Mouse (Mus musculus): Measurements from ENCODE around the gene Dlgap1. TPM values are rescaled to one million over a fixed set of nuclear protein-coding genes. Genes with fewer than 3 reads are reported as not detected.

Gene Dlgap1
- polyA plus RNA-seq, 1 experiment from 2014 or later, result 3.7 TPM

DNA sequence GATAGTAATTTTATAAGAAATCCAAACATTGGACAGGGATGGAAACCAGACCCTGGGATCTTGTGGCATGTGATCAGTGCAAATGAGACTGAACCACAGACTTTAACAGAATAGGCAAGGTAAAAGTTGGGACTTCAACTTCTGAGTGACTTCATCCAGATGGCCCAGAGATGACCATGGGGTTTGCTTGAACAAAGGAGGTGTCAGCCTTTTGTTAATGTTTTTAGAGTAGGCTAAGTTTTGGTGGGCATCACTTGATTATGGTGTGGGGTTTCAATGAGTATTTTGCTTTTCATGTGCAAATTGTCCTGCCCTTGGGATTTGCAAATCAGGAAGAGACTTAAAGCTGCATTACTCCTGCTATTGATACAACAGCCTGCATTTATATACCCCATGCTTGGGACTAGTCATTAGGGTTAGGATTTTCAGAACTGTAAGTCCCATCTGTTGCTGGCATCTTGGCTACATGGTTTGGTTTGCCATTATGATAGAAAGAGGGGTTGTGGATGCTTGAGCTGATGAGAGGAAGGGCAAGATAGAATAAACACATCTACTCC, 695.7 kb downstream of the Dlgap1 start:
- Histone ChIP-seq H3K27me3 (replicated peaks; ENCODE audit: control insufficient read depth, insufficient read depth, low read length) (no peaks in the 10 kb centered on the region), H3K4me1 (ENCODE audit: control insufficient read depth, insufficient read depth, low read length) (no peaks in the 10 kb centered on the region), H3K36me3 (ENCODE audit: control insufficient read depth, insufficient read depth, low read length) (no peaks in the 10 kb centered on the region), H3K27ac (replicated peaks; ENCODE audit: low read depth, low read length) (no peak overlapping the region), H3K4me2 (ENCODE audit: low read depth, low read length) (no peak overlapping the region), H3K9ac (ENCODE audit: low read depth, low read length) (no peak overlapping the region), H3K9me3 (ENCODE audit: control insufficient read depth, low read length) (no peaks in the 10 kb centered on the region), H3K4me3 (ENCODE audit: low read depth, low read length) (no peak overlapping the region)
- DNase-seq (ENCODE audit: low spot score) (no peak), ATAC-seq (ENCODE audit: low read depth) (no peak)

GRCm38 (mm10) chr17:70673985-70674384, 705.1 kb downstream of the Dlgap1 start:
- no peaks in the 10 kb centered on the region for H3K27me3 ChIP-seq (replicated peaks; ENCODE audit: control insufficient read depth, insufficient read depth, low read length)
- ATAC-seq (ENCODE audit: low read depth) (no peak), DNase-seq (ENCODE audit: low spot score) (no peak)
- no peaks in the 10 kb centered on the region for H3K9me3 ChIP-seq (ENCODE audit: control insufficient read depth, low read length)
- H3K4me1 ChIP-seq (ENCODE audit: control insufficient read depth, insufficient read depth, low read length), result no peaks in the 10 kb centered on the region
- H3K4me2 ChIP-seq (ENCODE audit: low read depth, low read length), result no peak overlapping the region
- H3K9ac ChIP-seq (ENCODE audit: low read depth, low read length), result no peak overlapping the region
- H3K36me3 ChIP-seq (ENCODE audit: control insufficient read depth, insufficient read depth, low read length), result no peaks in the 10 kb centered on the region
- 85% methylated on average over 13 of the region's 13 CpGs for WGBS
- H3K27ac ChIP-seq (replicated peaks; ENCODE audit: low read depth, low read length), result no peak overlapping the region
- no peak overlapping the region for H3K4me3 ChIP-seq (ENCODE audit: low read depth, low read length)

DNA sequence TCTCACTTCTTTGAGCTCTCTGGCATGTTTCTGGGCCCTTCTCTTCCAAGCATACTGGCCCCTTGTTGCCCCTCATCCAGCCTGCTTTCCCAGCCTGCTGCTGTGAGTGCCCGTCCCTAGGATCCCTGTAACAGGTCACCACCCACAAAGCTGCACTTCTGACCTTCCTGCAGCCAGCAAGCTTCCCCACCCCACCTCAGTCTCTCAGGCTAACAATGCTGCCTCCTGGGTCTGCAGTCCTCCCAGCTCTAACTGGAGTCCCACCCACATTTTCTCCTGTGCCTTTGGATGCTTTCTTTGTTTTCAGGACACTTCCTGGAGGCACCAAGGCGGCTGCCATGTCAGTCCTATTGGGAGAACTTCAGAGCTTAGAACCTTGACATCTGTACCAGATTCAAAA, 707.6 kb downstream of the Dlgap1 start:
- 47% methylated on average over 2 of the region's 2 CpGs for WGBS
- H3K9ac ChIP-seq (ENCODE audit: low read depth, low read length), result no peak overlapping the region
- no peaks in the 10 kb centered on the region for H3K4me1 ChIP-seq (ENCODE audit: control insufficient read depth, insufficient read depth, low read length)
- no peak overlapping the region for H3K27ac ChIP-seq (replicated peaks; ENCODE audit: low read depth, low read length)
- no peak overlapping the region for H3K4me2 ChIP-seq (ENCODE audit: low read depth, low read length)
- H3K4me3 ChIP-seq (ENCODE audit: low read depth, low read length), result no peak overlapping the region
- H3K27me3 ChIP-seq (replicated peaks; ENCODE audit: control insufficient read depth, insufficient read depth, low read length), result no peaks in the 10 kb centered on the region
- DNase-seq (ENCODE audit: low spot score) (no peak), ATAC-seq (ENCODE audit: low read depth) (no peak)
- H3K9me3 ChIP-seq (ENCODE audit: control insufficient read depth, low read length), result no peaks in the 10 kb centered on the region
- H3K36me3 ChIP-seq (ENCODE audit: control insufficient read depth, insufficient read depth, low read length), result no peaks in the 10 kb centered on the region

DNA sequence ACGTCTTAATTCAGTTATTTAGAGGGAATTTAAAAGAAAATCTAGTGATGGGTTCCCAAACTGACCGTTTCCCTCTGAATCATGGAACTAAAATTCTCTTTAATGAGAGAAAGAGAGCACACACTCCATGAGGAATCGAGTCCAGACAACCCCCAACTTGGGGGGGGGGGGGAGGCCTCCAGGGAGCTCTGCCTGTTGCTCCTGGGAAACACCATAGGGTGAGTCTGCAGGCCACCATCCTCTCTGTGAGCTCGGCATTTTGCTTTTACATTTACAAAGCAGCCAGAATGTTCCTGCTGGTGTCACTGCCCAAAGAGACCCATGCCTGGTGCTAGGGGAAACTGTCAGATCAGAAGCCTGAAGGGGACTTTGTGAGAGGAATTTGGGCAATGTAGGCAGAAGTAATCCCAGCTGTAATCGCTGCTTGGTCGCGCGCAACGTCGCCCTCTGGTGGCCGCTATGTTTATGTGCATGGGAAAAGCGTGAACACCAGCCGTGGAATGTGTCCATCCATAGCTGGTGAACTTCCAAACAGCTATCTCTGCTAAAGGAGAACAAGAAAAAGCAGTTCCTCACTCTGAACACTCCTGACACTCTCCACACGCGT, 714.8 kb downstream of the Dlgap1 start:
- Histone ChIP-seq H3K4me3 (ENCODE audit: low read depth, low read length) (no peak overlapping the region), H3K9ac (ENCODE audit: low read depth, low read length) (no peak overlapping the region), H3K4me1 (ENCODE audit: control insufficient read depth, insufficient read depth, low read length) (0 out of 2 replicates have a peak, but pooled peaks cover 4% of the 10 kb centered on the region), H3K27ac (replicated peaks; ENCODE audit: low read depth, low read length) (peak overlapping the region; percentile 12; the same call in 1 of the 2 replicates), H3K9me3 (ENCODE audit: control insufficient read depth, low read length) (no peaks in the 10 kb centered on the region), H3K27me3 (replicated peaks; ENCODE audit: control insufficient read depth, insufficient read depth, low read length) (no peaks in the 10 kb centered on the region), H3K4me2 (ENCODE audit: low read depth, low read length) (no peak overlapping the region; the same call in 1 of the 2 replicates), H3K36me3 (ENCODE audit: control insufficient read depth, insufficient read depth, low read length) (no peaks in the 10 kb centered on the region)
- ATAC-seq (ENCODE audit: low read depth) (peak; percentile 71), DNase-seq (ENCODE audit: low spot score) (peak; percentile 82)
- 10% methylated on average over 15 of the region's 15 CpGs for WGBS

- 86% methylated on average over 6 of the region's 6 CpGs for WGBS
- Histone ChIP-seq H3K9me3 (ENCODE audit: control insufficient read depth, low read length) (no peaks in the 10 kb centered on the region), H3K4me2 (ENCODE audit: low read depth, low read length) (no peak overlapping the region), H3K27ac (replicated peaks; ENCODE audit: low read depth, low read length) (no peak overlapping the region), H3K36me3 (ENCODE audit: control insufficient read depth, insufficient read depth, low read length) (no peaks in the 10 kb centered on the region), H3K4me3 (ENCODE audit: low read depth, low read length) (no peak overlapping the region), H3K9ac (ENCODE audit: low read depth, low read length) (no peak overlapping the region), H3K4me1 (ENCODE audit: control insufficient read depth, insufficient read depth, low read length) (no peaks in the 10 kb centered on the region), H3K27me3 (replicated peaks; ENCODE audit: control insufficient read depth, insufficient read depth, low read length) (no peaks in the 10 kb centered on the region)
- DNase-seq (ENCODE audit: low spot score) (no peak), ATAC-seq (ENCODE audit: low read depth) (no peak)
Observed at GRCm38 (mm10) chr17:70690174-70690573, 721.3 kb downstream of the Dlgap1 start.

- ATAC-seq (ENCODE audit: low read depth) (no peak), DNase-seq (ENCODE audit: low spot score) (no peak)
- WGBS, result 88% methylated on average over 8 of the region's 8 CpGs
- H3K4me1 ChIP-seq (ENCODE audit: control insufficient read depth, insufficient read depth, low read length), result no peaks in the 10 kb centered on the region
- no peaks in the 10 kb centered on the region for H3K36me3 ChIP-seq (ENCODE audit: control insufficient read depth, insufficient read depth, low read length)
- H3K27ac ChIP-seq (replicated peaks; ENCODE audit: low read depth, low read length), result no peak overlapping the region
- H3K9me3 ChIP-seq (ENCODE audit: control insufficient read depth, low read length), result no peaks in the 10 kb centered on the region
- no peak overlapping the region for H3K4me3 ChIP-seq (ENCODE audit: low read depth, low read length)
- H3K4me2 ChIP-seq (ENCODE audit: low read depth, low read length), result no peak overlapping the region
- no peaks in the 10 kb centered on the region for H3K27me3 ChIP-seq (replicated peaks; ENCODE audit: control insufficient read depth, insufficient read depth, low read length)
- H3K9ac ChIP-seq (ENCODE audit: low read depth, low read length), result no peak overlapping the region
Observed at GRCm38 (mm10) chr17:70690598-70690997, 721.7 kb downstream of the Dlgap1 start.

GRCm38 (mm10) chr17:70706976-70707818, 738.3 kb downstream of the Dlgap1 start:
- ATAC-seq (ENCODE audit: low read depth) (peak; percentile 80), DNase-seq (ENCODE audit: low spot score) (peak; percentile 84)
- H3K9ac ChIP-seq (ENCODE audit: low read depth, low read length), result peak overlapping the region; percentile 34; the same call in 1 of the 2 replicates
- H3K27me3 ChIP-seq (replicated peaks; ENCODE audit: control insufficient read depth, insufficient read depth, low read length), result no peaks in the 10 kb centered on the region
- H3K27ac ChIP-seq (replicated peaks; ENCODE audit: low read depth, low read length), result no peak overlapping the region
- no peaks in the 10 kb centered on the region for H3K36me3 ChIP-seq (ENCODE audit: control insufficient read depth, insufficient read depth, low read length)
- H3K9me3 ChIP-seq (ENCODE audit: control insufficient read depth, low read length), result no peaks in the 10 kb centered on the region
- H3K4me3 ChIP-seq (ENCODE audit: low read depth, low read length), result peak overlapping the region; percentile 24
- 5% methylated on average over 28 of the region's 28 CpGs for WGBS
- peak overlapping the region; percentile 57 for H3K4me2 ChIP-seq (ENCODE audit: low read depth, low read length)
- H3K4me1 ChIP-seq (ENCODE audit: control insufficient read depth, insufficient read depth, low read length), result no peaks in the 10 kb centered on the region

- no peak for ATAC-seq (ENCODE audit: low read depth)
- Histone ChIP-seq H3K9ac (ENCODE audit: low read depth, low read length) (no peak overlapping the region), H3K36me3 (ENCODE audit: control insufficient read depth, insufficient read depth, low read length) (no peaks in the 10 kb centered on the region), H3K4me1 (ENCODE audit: control insufficient read depth, insufficient read depth, low read length) (no peaks in the 10 kb centered on the region), H3K27ac (replicated peaks; ENCODE audit: low read depth, low read length) (no peak overlapping the region), H3K27me3 (replicated peaks; ENCODE audit: control insufficient read depth, insufficient read depth, low read length) (no peaks in the 10 kb centered on the region), H3K4me3 (ENCODE audit: low read depth, low read length) (no peak overlapping the region), H3K4me2 (ENCODE audit: low read depth, low read length) (0 out of 2 replicates have a peak overlapping the region, but pooled peaks have one; percentile 57), H3K9me3 (ENCODE audit: control insufficient read depth, low read length) (no peaks in the 10 kb centered on the region)
- 37% methylated on average over 6 of the region's 6 CpGs for WGBS
- DNase-seq (ENCODE audit: low spot score), result no peak
Observed at GRCm38 (mm10) chr17:70707819-70708140, 738.9 kb downstream of the Dlgap1 start.

All from embryonic facial prominence, embryonic 14.5 days (tissue).